ENCODE assay signal across 7 mouse cellular contexts in genomic region chr1:170477636-170478600, GRCm38 (mm10).
DNase-seq lines count a peak whose midpoint lies in the region; TF ChIP-seq lines count a peak whose summit lies in the region.

No protein-coding gene starts in this region.

- in situ Hi-C loops in ES-E14 (cut with MboI; ENCODE audit: low sequenced_read_pairs in 2 of 2, unreplicated experiment in 2 of 2), result no loop called here

- no peak for TF ChIP-seq POLR2A in cerebellum, adult 2 months (IDR thresholded peaks at IDR 0.05; ENCODE audit: borderline replicate concordance, insufficient read depth, low read length)
- no peak for TF ChIP-seq POLR2A in heart, adult 2 months (IDR thresholded peaks at IDR 0.05; ENCODE audit: insufficient read depth, low read depth, low read length)

- 27% methylated on average over 10 of the region's 10 CpGs for WGBS in cerebellum, adult 2 months
- WGBS in heart, adult 2 months, result 33% methylated on average over 10 of the region's 10 CpGs

- no peak overlapping the region for H3K9ac ChIP-seq in ES-E14 (ENCODE audit: insufficient read depth, low read depth, low read length, poor library complexity, severe bottlenecking)
- no peak overlapping the region for H3K9ac ChIP-seq in heart, adult 2 months (ENCODE audit: low read depth, low read length)

- peak; percentile 34 for DNase-seq in ES-E14 (ENCODE audit: low read depth, low spot score)
- peak; percentile 41 to 62 for DNase-seq in cerebellum, adult 2 months
- peak; percentile 29 to 45 for DNase-seq in heart, adult 2 months
- DNase-seq in kidney, adult 9 months, result peak; percentile 52
- no peak for DNase-seq in right cerebral cortex, adult 2 months (ENCODE audit: low spot score in 2 of 2)
- no peak for DNase-seq in c-Kit-positive CD71-positive TER-119-positive erythroid progenitor cells, embryonic 14.5 days (ENCODE audit: low spot score)

- H3K4me3 ChIP-seq in ES-E14 (ENCODE audit: insufficient read depth in 1 of 2, low read depth in 1 of 2, low read length in 2 of 2, poor library complexity in 1 of 2, severe bottlenecking in 1 of 2), result no peak overlapping the region
- H3K4me3 ChIP-seq in cerebellum, adult 2 months (replicated peaks; ENCODE audit: insufficient read depth, low read depth, low read length), result no peak overlapping the region
- no peak overlapping the region for H3K4me3 ChIP-seq in heart, adult 2 months
- peak overlapping the region; percentile 26 for H3K4me3 ChIP-seq in megakaryocyte, embryonic 14.5 days (replicated peaks)

- H3K27me3 ChIP-seq in cerebellum, adult 2 months (ENCODE audit: control insufficient read depth, insufficient read depth, low read length), result no peaks in the 10 kb centered on the region
- H3K27me3 ChIP-seq in heart, adult 2 months (ENCODE audit: control insufficient read depth, insufficient read depth, low read length), result no peaks in the 10 kb centered on the region
- peaks cover 2% of the 10 kb centered on the region for H3K27me3 ChIP-seq in megakaryocyte, embryonic 14.5 days (replicated peaks)

- H3K27ac ChIP-seq in ES-E14 (ENCODE audit: insufficient read depth, low read depth, low read length, poor library complexity, severe bottlenecking), result no peak overlapping the region
- 0 out of 2 replicates have a peak overlapping the region, but pooled peaks have one; percentile 1 for H3K27ac ChIP-seq in cerebellum, adult 2 months (ENCODE audit: insufficient read depth, low read length)
- peak overlapping the region; percentile 46 for H3K27ac ChIP-seq in heart, adult 2 months

- no peak for TF ChIP-seq EP300 in heart, adult 2 months (IDR thresholded peaks at IDR 0.05; ENCODE audit: insufficient read depth, low read depth, low read length)

- no peaks in the 10 kb centered on the region for H3K9me3 ChIP-seq in ES-E14 (ENCODE audit: control insufficient read depth, insufficient read depth, low read depth, low read length)
- H3K9me3 ChIP-seq in megakaryocyte, embryonic 14.5 days, result no peaks in the 10 kb centered on the region

- H3K36me3 ChIP-seq in ES-E14 (ENCODE audit: control insufficient read depth, insufficient read depth, low read length, poor library complexity, severe bottlenecking), result no peaks in the 10 kb centered on the region
- no peaks in the 10 kb centered on the region for H3K36me3 ChIP-seq in heart, adult 2 months (ENCODE audit: control insufficient read depth, insufficient read depth, low read length)
- H3K36me3 ChIP-seq in megakaryocyte, embryonic 14.5 days (replicated peaks; ENCODE audit: low read length), result no peaks in the 10 kb centered on the region

- TF ChIP-seq CTCF in cerebellum, adult 2 months (IDR thresholded peaks at IDR 0.05; ENCODE audit: borderline replicate concordance, insufficient read depth, low read depth, low read length), result no peak
- TF ChIP-seq CTCF in heart, adult 2 months (IDR thresholded peaks at IDR 0.05), result no peak

- H3K4me1 ChIP-seq in ES-E14 (ENCODE audit: control insufficient read depth in 2 of 2, insufficient read depth in 2 of 2, low read length in 2 of 2, poor library complexity in 1 of 2), result peaks cover 0 to 6% of the 10 kb centered on the region in 2 experiments; a peak in 1 of 4 replicates
- H3K4me1 ChIP-seq in cerebellum, adult 2 months (ENCODE audit: control insufficient read depth, insufficient read depth, low read length), result peaks cover 11% of the 10 kb centered on the region
- H3K4me1 ChIP-seq in heart, adult 2 months (ENCODE audit: control insufficient read depth, insufficient read depth, low read length), result peaks cover 14% of the 10 kb centered on the region
- H3K4me1 ChIP-seq in megakaryocyte, embryonic 14.5 days, result peaks cover 81% of the 10 kb centered on the region

- intact Hi-C loops in heart, adult 2 months (cut with DNase I), result no loop called here

- H3K79me2 ChIP-seq in heart, adult 2 months (replicated peaks; ENCODE audit: control insufficient read depth, insufficient read depth, low read length), result no peaks in the 10 kb centered on the region; the same call in 1 of the 2 replicates

TF ChIP-seq in ES-E14, 5 proteins besides CTCF, POLR2A, EP300 and RAD21:
- no peak for TF ChIP-seq ZC3H11A (IDR thresholded peaks at IDR 0.05; ENCODE audit: borderline replicate concordance, low read depth, low read length)
- TF ChIP-seq MAFK (IDR thresholded peaks at IDR 0.05; ENCODE audit: insufficient read depth, low read depth, low read length), result no peak
- TF ChIP-seq CHD2 (IDR thresholded peaks at IDR 0.05; ENCODE audit: low read depth, low read length), result no peak
- no peak for TF ChIP-seq ZNF384 (IDR thresholded peaks at IDR 0.05; ENCODE audit: low read depth, low read length)
- no peak for TF ChIP-seq HCFC1 (IDR thresholded peaks at IDR 0.05; ENCODE audit: borderline replicate concordance, insufficient read depth, low read length)

Comparison
In these comparisons a context has a peak if more than half of its experiments do, and no peak if none do; other contexts are left out.
1. DNase-seq: peak in ES-E14 (single experiment), cerebellum, adult 2 months (2 of 2), heart, adult 2 months (2 of 2) and kidney, adult 9 months (single experiment); none in right cerebral cortex, adult 2 months (0 of 2) and c-Kit-positive CD71-positive TER-119-positive erythroid progenitor cells, embryonic 14.5 days (single experiment).